Mouse (Mus musculus) heart, adult 18-20 months (tissue): Measurements from ENCODE around the gene Necab2. TPM values are rescaled to one million over a fixed set of nuclear protein-coding genes. Genes with fewer than 3 reads are reported as not detected.

Source experiments
- DNase-seq, 2 experiments: peaks; one replicate each; pipeline ENCODE4 v3.0.0; 2021 to 2022; ENCODE audit warnings: mixed read lengths in 1 of 2
- total RNA-seq, 2 experiments: library from RNA; stranded (reverse); gene quantifications; 2 replicates each; pipeline ENCODE4 v1.2.3; 2021

Gene Necab2
- total RNA-seq, 2 experiments from 2014 or later, result not detected

DNA sequence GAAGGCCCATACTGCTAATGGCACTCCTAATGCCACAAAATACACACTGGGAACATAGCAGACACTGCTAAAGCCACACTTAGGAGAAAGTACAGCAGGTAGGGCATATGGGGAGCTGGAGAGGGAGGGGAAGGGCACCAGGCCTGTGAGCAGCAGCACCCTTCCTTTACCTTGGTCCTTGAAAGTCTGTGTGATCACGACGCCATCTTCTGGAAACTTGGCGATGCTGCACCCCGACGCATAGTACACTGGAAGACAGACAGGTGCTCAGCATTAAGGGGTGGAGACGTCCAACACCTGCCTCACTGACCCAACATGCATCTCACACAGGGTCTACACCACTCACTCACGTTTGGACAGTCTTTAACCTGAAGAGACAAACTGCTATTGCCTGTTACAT is 73.6 kb downstream of the Necab2 start:
- DNase-seq, result no peak

Other genes with a start within 250 kb of the Necab2 start
- gene Hsbp1, start 102.2 kb upstream of the Necab2 start, total RNA-seq, result 100 to 1,000 TPM; 138 to 149 TPM
- 100 to 1,000 TPM; 117 to 120 TPM for gene Mlycd, start 51.8 kb upstream of the Necab2 start, total RNA-seq
- 1 to 10 TPM; 3.1 to 4.2 TPM for gene Osgin1, start 12.6 kb upstream of the Necab2 start, total RNA-seq
- not detected for gene Slc38a8, start 55.0 kb downstream of the Necab2 start, total RNA-seq
- gene Mbtps1, start 112.0 kb downstream of the Necab2 start, total RNA-seq, result 10 to 100 TPM; 27.5 to 31.0 TPM
- 10 to 100 TPM; 21.3 to 22.9 TPM for gene Hsdl1, start 128.5 kb downstream of the Necab2 start, total RNA-seq
- gene Dnaaf1, start 128.5 kb downstream of the Necab2 start, total RNA-seq, result under 1 TPM in 1 of 2 experiments, not detected in 1; 0.15 TPM
- gene Taf1c, start 158.5 kb downstream of the Necab2 start, total RNA-seq, result 1 to 10 TPM; 3.5 to 4.5 TPM
- gene Adad2, start 166.0 kb downstream of the Necab2 start, total RNA-seq, result not detected
- under 1 TPM in 1 of 2 experiments, not detected in 1; 0.15 TPM for gene Kcng4, start 189.0 kb downstream of the Necab2 start, total RNA-seq
- 10 to 100 TPM; 26.5 to 28.0 TPM for gene Wfdc1, start 219.6 kb downstream of the Necab2 start, total RNA-seq